Mouse (Mus musculus) G1E (cell line): ENCODE measurements around the gene Cfap43. TPM values are rescaled to one million over a fixed set of nuclear protein-coding genes. Genes with fewer than 3 reads are reported as not detected.

Source experiments
- ATAC-seq: 2 replicates; pipeline ENCODE4 v1.8.0; 2016; ENCODE audit warnings: mild to moderate bottlenecking; ENCODE audit not compliant: insufficient number of reproducible peaks, poor library complexity, low FRiP score, severe bottlenecking; ENCODE audit errors: extremely low read depth
- DNase-seq: peaks from one replicate; pipeline ENCODE4 v3.0.0; 2012; ENCODE audit warnings: low spot score
- H3K27me3 ChIP-seq: 2 replicates; pipeline ENCODE4 v1.6.1; 2012; ENCODE audit warnings: mild to moderate bottlenecking, low read length, inconsistent platforms; ENCODE audit not compliant: insufficient read depth
- H3K36me3 ChIP-seq: replicated peaks from 2 replicates; pipeline ENCODE3; 2012; ENCODE audit warnings: mild to moderate bottlenecking, inconsistent platforms
- H3K4me1 ChIP-seq: 2 replicates; pipeline ENCODE4 v1.6.1; 2012; ENCODE audit warnings: low read depth, low read length, inconsistent platforms, mixed read lengths; ENCODE audit not compliant: insufficient read depth
- H3K4me3 ChIP-seq: 2 replicates; pipeline ENCODE4 v1.5.1; 2012; ENCODE audit warnings: low read depth, mild to moderate bottlenecking, inconsistent platforms, low read length, moderate library complexity, mixed read lengths
- H3K9me3 ChIP-seq: replicated peaks from 2 replicates; pipeline ENCODE4 v1.6.1; 2012; ENCODE audit warnings: inconsistent platforms
- CTCF ChIP-seq: IDR thresholded peaks from 2 replicates; pipeline ENCODE4 v1.5.1; 2012; ENCODE audit warnings: low read depth, low read length, inconsistent platforms, mixed read lengths
- GATA1 ChIP-seq: IDR thresholded peaks from 2 replicates; pipeline ENCODE4 v1.6.1; 2012; ENCODE audit warnings: borderline replicate concordance, low read length, inconsistent platforms, mixed read lengths
- GATA2 ChIP-seq: IDR thresholded peaks from 2 replicates; pipeline ENCODE4 v1.6.1; 2012; ENCODE audit warnings: low read depth, low read length, inconsistent platforms, borderline replicate concordance
- POLR2AphosphoS5 ChIP-seq: IDR thresholded peaks from 2 replicates; pipeline ENCODE4 v1.6.1; 2012; ENCODE audit warnings: low read depth, low read length, inconsistent platforms; ENCODE audit not compliant: insufficient replicate concordance
- TAL1 ChIP-seq: conservative IDR thresholded peaks from 2 replicates; pipeline ENCODE4 v1.6.1; 2012; ENCODE audit warnings: low read depth, low read length, inconsistent platforms, mixed read lengths
- polyA plus RNA-seq: library from polyadenylated mRNA; stranded (reverse); fragments of >175 nt; gene quantifications from 2 replicates; pipeline ENCODE4 v1.2.3, GENCODE M21; 2012
- total RNA-seq, 2 experiments: library from RNA; stranded (forward) in 1 of 2; stranded (reverse) in 1 of 2; fragments of 200-1000 nt in 1 of 2; fragments of >200 nt in 1 of 2; fragmentation: Nextera tagmentation in 1 of 2; gene quantifications; 2 replicates each; pipeline ENCODE4 v1.2.3; 2014 to 2017

Cfap43 gene
- total and polyA plus RNA-seq, 3 experiments = 0.05 TPM; not detected in 2

DNA sequence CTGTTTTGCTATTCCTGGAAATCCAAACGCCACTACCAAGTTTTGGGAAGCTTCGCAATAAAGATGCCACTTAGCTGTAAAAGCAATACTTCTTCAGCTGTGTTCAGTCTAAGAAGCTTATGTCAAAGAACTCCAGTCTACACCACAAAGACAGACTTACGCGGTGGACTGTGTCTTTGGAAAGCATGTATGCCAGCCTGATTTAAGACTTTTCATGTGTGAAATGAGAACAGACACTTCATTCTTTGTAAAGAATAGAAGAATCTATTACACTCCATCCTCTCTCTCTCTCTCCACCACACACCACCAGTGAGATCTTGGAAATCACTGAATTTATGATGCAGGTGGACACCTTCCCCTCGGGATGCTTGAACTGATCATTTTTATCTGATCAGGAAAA, 168.7 kb downstream of the Cfap43 start:
- H3K27me3 ChIP-seq = no peaks in the 10 kb centered on the region; the same call in 1 of the 2 replicates
- TF ChIP-seq GATA1 (no peak), GATA2 (no peak), POLR2AphosphoS5 (no peak), TAL1 (no peak), CTCF (no peak)
- DNase-seq (no peak), ATAC-seq (no peak)
- no peaks in the 10 kb centered on the region for H3K36me3 ChIP-seq
- no peaks in the 10 kb centered on the region for H3K4me1 ChIP-seq
- H3K4me3 ChIP-seq = no peak overlapping the region
- no peaks in the 10 kb centered on the region for H3K9me3 ChIP-seq

DNA sequence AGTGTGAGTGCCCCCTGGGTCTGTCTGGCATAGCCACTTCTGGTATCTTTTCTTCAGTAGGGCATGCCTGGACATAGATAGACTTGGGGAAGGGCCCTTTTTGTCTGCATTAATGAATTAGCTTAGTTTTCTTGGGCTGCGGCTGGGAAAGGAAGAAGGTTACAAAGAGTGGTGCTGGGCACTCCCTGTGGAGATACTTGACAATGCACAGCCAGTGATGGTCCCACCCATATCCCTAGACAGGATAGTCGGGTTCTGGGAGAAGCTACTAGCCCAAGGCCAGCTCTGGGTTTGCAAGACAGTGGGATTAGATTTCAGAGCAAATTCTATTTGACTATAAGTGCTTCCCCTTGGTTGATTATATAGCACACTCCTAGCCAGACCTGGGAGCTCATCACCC, 170.1 kb downstream of the Cfap43 start:
- no peaks in the 10 kb centered on the region for H3K36me3 ChIP-seq
- TF ChIP-seq TAL1 = no peak
- no peak for TF ChIP-seq GATA1
- TF ChIP-seq GATA2 = no peak
- no peaks in the 10 kb centered on the region for H3K9me3 ChIP-seq
- no peaks in the 10 kb centered on the region; the same call in 1 of the 2 replicates for H3K27me3 ChIP-seq
- no peak overlapping the region for H3K4me3 ChIP-seq
- no peaks in the 10 kb centered on the region for H3K4me1 ChIP-seq
- ATAC-seq = no peak
- DNase-seq = no peak

DNA sequence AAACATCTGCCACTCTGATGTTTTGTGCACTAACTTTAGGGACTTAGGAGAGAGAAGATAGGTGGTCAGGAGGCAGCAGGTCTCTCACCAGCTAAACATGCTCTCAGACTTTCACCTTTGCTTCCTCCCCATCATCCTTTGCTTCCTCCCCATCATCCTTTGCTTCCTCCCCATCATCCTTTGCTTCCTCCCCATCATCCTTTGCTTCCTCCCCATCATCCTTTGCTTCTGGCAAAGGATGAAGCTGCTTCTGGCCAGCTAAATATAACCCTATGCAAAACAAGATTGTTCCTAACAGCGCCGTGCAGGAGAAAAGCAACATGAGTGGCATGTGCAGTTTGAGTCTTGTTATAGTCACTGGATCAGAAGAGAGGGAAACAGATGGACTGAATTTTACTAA, 172.0 kb downstream of the Cfap43 start:
- Histone ChIP-seq H3K4me1 (no peaks in the 10 kb centered on the region), H3K36me3 (no peaks in the 10 kb centered on the region), H3K4me3 (no peak overlapping the region), H3K27me3 (no peaks in the 10 kb centered on the region; the same call in 1 of the 2 replicates), H3K9me3 (no peaks in the 10 kb centered on the region)
- DNase-seq = no peak
- TF ChIP-seq CTCF = no peak
- no peak for TF ChIP-seq GATA1
- no peak for TF ChIP-seq POLR2AphosphoS5
- ATAC-seq = no peak

DNA sequence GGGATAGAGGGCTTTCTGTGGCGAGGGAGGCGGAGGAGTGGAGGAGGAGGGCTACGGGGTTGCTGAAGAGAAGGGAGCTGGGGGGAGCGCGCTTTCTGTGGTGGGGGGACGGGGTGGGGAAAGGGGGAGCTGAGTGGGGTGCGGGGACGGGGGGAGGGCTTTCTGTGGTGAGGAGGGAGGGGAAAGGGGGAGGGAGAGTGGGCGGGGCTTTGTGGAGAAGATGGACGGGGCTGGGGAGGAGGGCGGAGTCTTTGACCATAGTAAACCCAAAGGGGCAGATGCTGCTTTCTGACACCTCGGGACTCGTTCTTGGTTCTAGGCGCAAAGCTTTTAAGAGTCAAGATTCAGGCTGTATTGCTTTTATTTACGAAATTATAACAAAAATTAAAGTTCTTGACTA, 187.2 kb downstream of the Cfap43 start:
- Histone ChIP-seq H3K27me3 (no peaks in the 10 kb centered on the region), H3K4me1 (peaks cover 15% of the 10 kb centered on the region), H3K4me3 (peak overlapping the region; percentile 82), H3K9me3 (no peaks in the 10 kb centered on the region), H3K36me3 (peaks cover 41% of the 10 kb centered on the region)
- ATAC-seq (no peak), DNase-seq (peak; percentile 45)
- TF ChIP-seq POLR2AphosphoS5 = no peak
- TF ChIP-seq TAL1 = no peak
- no peak for TF ChIP-seq CTCF
- no peak for TF ChIP-seq GATA1
- TF ChIP-seq GATA2 = no peak

DNA sequence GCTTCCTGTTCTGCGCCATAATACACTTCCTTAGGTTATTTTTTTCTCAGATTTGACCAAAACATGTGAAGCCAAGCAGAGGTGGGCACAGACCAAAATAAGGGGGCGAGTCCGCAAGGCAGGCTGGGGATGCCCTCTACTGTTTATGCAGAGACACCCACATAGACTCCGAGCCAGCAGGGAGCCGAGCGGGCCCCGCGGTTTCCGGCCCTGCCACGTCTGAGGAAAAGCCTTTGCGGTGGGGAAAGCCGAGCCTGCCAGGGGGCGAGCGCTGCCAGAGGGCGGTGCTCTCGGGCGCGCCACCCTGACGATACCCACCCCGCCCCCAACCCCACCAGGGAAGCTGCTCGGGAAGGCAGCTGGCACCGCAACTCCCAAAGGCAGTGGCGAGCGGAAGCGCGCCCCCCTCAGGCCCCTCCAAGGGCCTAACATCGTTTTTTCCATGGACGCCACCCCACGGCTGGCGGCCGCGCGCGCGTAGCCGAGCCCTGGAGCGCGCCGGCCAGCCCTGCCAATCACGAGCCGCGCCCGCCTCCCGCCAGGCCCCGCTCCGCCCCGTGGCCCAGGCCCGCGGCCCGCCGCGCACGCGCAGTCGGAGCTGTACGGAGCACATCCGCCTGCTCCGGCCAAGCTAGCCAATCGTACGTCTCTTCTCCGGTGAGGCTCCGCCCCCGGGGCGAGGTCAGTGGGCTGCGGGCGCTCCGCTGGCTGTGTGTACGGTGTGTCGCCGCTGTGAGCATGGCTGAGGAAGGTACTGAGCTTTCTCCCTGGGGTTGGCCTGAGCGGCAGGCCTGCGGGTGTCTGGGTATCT, 187.8 kb downstream of the Cfap43 start, which contains the start of gene Sfr1:
Gene Sfr1, plus strand, starts transcription at position 612 of the 811 bp plus-strand sequence.
- H3K4me3 ChIP-seq = peak within 1 kb of the TSS; percentile 82
- peak; percentile 78 for ATAC-seq
- peak; percentile 92 for DNase-seq
- peaks cover 1% of the 10 kb centered on the region; the same call in 1 of the 2 replicates for H3K27me3 ChIP-seq
- H3K4me1 ChIP-seq = peaks cover 15% of the 10 kb centered on the region
- TF ChIP-seq POLR2AphosphoS5 (no peak), GATA2 (no peak), TAL1 (no peak)
- H3K9me3 ChIP-seq = no peaks in the 10 kb centered on the region
- H3K36me3 ChIP-seq = peaks cover 37% of the 10 kb centered on the region

DNA sequence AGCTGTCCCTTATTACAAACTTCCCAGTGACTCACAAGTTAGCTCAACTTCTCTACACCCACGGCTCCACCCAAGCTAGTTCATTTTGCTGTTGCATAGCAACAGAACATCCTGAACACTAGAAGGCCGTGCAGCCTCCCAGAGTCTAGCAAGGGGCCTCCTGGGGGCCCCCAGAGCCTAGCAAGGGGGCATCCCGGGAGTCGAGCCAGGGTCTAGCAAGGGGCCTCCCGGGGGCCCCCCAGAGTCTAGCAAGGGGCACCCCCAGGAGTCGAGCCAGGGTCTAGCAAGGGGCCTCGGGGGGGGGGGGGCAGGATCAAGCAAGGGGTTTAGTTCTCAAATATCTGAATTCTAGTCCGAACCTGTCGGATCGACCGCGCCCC, 188.4 kb downstream of the Cfap43 start:
- Histone ChIP-seq H3K4me1 (peaks cover 12% of the 10 kb centered on the region), H3K4me3 (peak overlapping the region; percentile 82), H3K36me3 (peaks cover 31% of the 10 kb centered on the region), H3K27me3 (peaks cover 4% of the 10 kb centered on the region; the same call in 1 of the 2 replicates), H3K9me3 (no peaks in the 10 kb centered on the region)
- no peak for TF ChIP-seq CTCF
- peak; percentile 73 for ATAC-seq
- DNase-seq = peak; percentile 65

DNA sequence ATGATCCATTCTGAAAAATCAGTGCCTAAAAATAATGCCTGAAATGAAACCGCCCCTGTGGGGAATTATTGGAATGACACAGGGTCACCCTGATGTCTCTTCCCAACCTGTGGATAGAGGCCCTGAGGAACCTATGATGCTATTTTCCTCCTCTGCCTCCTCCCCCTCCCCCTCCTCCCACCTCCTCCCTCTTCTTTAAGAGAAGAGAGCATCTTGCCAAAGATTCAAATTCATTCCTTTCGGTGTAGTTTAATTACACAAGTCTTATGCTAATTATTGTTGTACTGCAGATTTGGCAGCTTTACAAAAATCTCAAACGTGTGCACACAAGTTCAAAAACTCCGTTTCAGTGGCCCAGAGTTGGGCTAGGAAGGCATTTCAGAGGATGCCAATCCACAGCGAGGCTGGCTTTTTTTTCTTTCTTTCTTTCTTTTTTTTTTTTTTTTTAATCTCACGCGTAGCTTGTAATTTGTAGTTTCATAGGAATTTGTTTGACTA, 193.4 kb downstream of the Cfap43 start:
- Histone ChIP-seq H3K36me3 (no peaks in the 10 kb centered on the region), H3K4me3 (no peak overlapping the region), H3K27me3 (peaks cover 13% of the 10 kb centered on the region; the same call in 1 of the 2 replicates), H3K4me1 (peaks cover 12% of the 10 kb centered on the region), H3K9me3 (no peaks in the 10 kb centered on the region)
- TF ChIP-seq GATA2 (no peak), POLR2AphosphoS5 (no peak), TAL1 (no peak), GATA1 (no peak), CTCF (no peak)
- no peak for DNase-seq
- no peak for ATAC-seq
